Mouse (Mus musculus) lung, embryonic 15.5 days (tissue): ENCODE measurements around the gene Prmt3. TPM values are rescaled to one million over a fixed set of nuclear protein-coding genes. Genes with fewer than 3 reads are reported as not detected.

Experiments used
- ATAC-seq: fragments of 200-750 bp; cut with Nextera tagmentation; 2 replicates; pipeline ENCODE4 v1.8.0; 2017; ENCODE audit warnings: moderate number of reproducible peaks, borderline replicate concordance; ENCODE audit not compliant: low FRiP score, low TSS enrichment; ENCODE audit errors: extremely low read depth
- H3K27ac ChIP-seq: fragments of 300-500 bp; sonication (generic); 2 replicates; pipeline ENCODE4 v1.5.1; 2015; ENCODE audit warnings: moderate library complexity, mild to moderate bottlenecking, inconsistent platforms
- H3K27me3 ChIP-seq: fragments of 300-500 bp; sonication (generic); 2 replicates; pipeline ENCODE4 v1.6.1; 2015; ENCODE audit warnings: inconsistent platforms
- H3K36me3 ChIP-seq: fragments of 300-500 bp; sonication (generic); 2 replicates; pipeline ENCODE4 v1.6.1; 2015; ENCODE audit warnings: inconsistent platforms
- H3K4me1 ChIP-seq: fragments of 300-500 bp; sonication (generic); 2 replicates; pipeline ENCODE4 v1.6.1; 2015; ENCODE audit warnings: inconsistent platforms
- H3K4me2 ChIP-seq: fragments of 300-500 bp; sonication (generic); 2 replicates; pipeline ENCODE4 v1.6.1; 2015; ENCODE audit warnings: inconsistent platforms, mild to moderate bottlenecking, moderate library complexity
- H3K4me3 ChIP-seq: fragments of 300-500 bp; sonication (generic); 2 replicates; pipeline ENCODE4 v1.5.1; 2015; ENCODE audit warnings: mild to moderate bottlenecking, inconsistent platforms
- H3K9ac ChIP-seq: fragments of 300-500 bp; sonication (generic); 2 replicates; pipeline ENCODE4 v1.6.1; 2015; ENCODE audit warnings: inconsistent platforms
- H3K9me3 ChIP-seq: fragments of 300-500 bp; sonication (generic); 2 replicates; pipeline ENCODE4 v1.6.1; 2016; ENCODE audit warnings: inconsistent platforms
- WGBS: fragments of 180-500 bp; shearing (Covaris S2); methylation state at CpG from one replicate; pipeline ENCODE4 v1.1.7; 2015; 5-methylcytosine and 5-hydroxymethylcytosine counted together
- polyA plus RNA-seq: library from polyadenylated mRNA; unstranded; fragments of >200 nt; fragmentation: Nextera tagmentation; extraction: Ambion mirVana; gene quantifications from 2 replicates; pipeline ENCODE4 v1.2.1, GENCODE M21; 2015

Gene Prmt3
- polyA plus RNA-seq, 1 experiment from 2014 or later, result 55.1 TPM

- H3K4me3 ChIP-seq, result no peak overlapping the region
- no peak for ATAC-seq
- no peaks in the 10 kb centered on the region for H3K9me3 ChIP-seq
- H3K4me2 ChIP-seq, result no peak overlapping the region
- no peaks in the 10 kb centered on the region for H3K27me3 ChIP-seq
- H3K36me3 ChIP-seq, result no peaks in the 10 kb centered on the region; the same call in 1 of the 2 replicates
- 72% methylated on average over 3 of the region's 3 CpGs for WGBS
- H3K27ac ChIP-seq, result no peak overlapping the region
- no peaks in the 10 kb centered on the region for H3K4me1 ChIP-seq
- no peak overlapping the region for H3K9ac ChIP-seq
Measured at GRCm38 (mm10) chr7:49863753-49864152, 85.6 kb downstream of the Prmt3 start.

GRCm38 (mm10) chr7:49869656-49870055 lies 91.5 kb downstream of the Prmt3 start:
- no peak for ATAC-seq
- 65% methylated on average over 5 of the region's 5 CpGs for WGBS
- H3K9me3 ChIP-seq, result no peaks in the 10 kb centered on the region

DNA sequence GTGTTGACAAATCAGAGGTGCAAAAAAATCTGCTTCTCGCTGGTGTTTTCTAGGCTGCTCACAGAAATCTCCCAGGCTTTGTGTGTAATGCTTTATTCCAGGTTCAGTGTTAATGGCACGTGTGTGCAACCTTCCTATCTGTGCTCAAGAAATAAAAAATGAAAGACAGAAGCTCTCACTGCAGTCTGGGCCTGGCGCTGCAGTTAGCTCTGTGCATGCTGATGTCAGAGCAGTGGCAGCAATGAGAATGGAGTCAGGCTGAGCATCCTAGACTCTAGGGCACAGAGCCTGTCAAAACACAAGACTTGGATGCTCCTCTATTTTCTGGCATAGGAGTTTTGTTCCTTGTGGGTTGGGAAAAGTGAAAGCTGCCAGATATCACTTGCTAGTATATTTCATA lies 92.1 kb downstream of the Prmt3 start:
- Histone ChIP-seq H3K9ac (no peak overlapping the region), H3K27me3 (no peaks in the 10 kb centered on the region), H3K4me2 (no peak overlapping the region), H3K27ac (no peak overlapping the region), H3K4me1 (no peaks in the 10 kb centered on the region), H3K36me3 (no peaks in the 10 kb centered on the region), H3K9me3 (no peaks in the 10 kb centered on the region), H3K4me3 (no peak overlapping the region)
- 62% methylated on average over 3 of the region's 3 CpGs for WGBS
- ATAC-seq, result no peak

More at GRCm38 (mm10) chr7:49869656-49870055, 91.5 kb downstream of the Prmt3 start:
- no peaks in the 10 kb centered on the region for H3K36me3 ChIP-seq
- H3K9ac ChIP-seq, result no peak overlapping the region
- H3K4me3 ChIP-seq, result no peak overlapping the region
- no peaks in the 10 kb centered on the region for H3K4me1 ChIP-seq
- H3K27me3 ChIP-seq, result no peaks in the 10 kb centered on the region
- H3K27ac ChIP-seq, result no peak overlapping the region
- H3K4me2 ChIP-seq, result no peak overlapping the region

DNA sequence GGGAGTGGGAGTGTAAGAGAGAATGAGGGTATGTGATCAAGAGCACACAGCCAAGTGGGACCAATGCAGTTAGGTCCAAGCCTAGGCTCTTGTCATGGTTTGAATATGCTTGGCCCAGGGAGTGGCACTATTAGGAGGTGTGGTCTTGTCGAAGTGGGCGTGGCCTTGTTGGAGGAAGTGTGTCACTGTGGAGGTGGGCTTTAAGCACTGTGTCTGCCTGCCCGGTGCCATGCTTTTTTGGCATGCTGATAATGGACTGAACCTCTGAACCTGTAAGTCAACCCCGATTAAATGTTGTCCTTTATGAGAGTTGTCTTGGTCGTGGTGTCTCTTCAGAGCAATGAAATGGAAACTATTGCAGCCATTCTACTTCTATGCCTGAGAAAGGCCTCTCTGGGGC lies 99.2 kb downstream of the Prmt3 start:
- no peak for ATAC-seq
- 76% methylated on average over 5 of the region's 5 CpGs for WGBS
- Histone ChIP-seq H3K36me3 (no peaks in the 10 kb centered on the region), H3K4me3 (no peak overlapping the region), H3K27me3 (no peaks in the 10 kb centered on the region), H3K4me1 (0 out of 2 replicates have a peak, but pooled peaks cover 8% of the 10 kb centered on the region), H3K27ac (no peak overlapping the region), H3K9ac (no peak overlapping the region), H3K4me2 (no peak overlapping the region), H3K9me3 (no peaks in the 10 kb centered on the region)

GRCm38 (mm10) chr7:49879051-49879450 lies 100.9 kb downstream of the Prmt3 start:
- ATAC-seq, result no peak
- H3K4me1 ChIP-seq, result peaks cover 16% of the 10 kb centered on the region; the same call in 1 of the 2 replicates
- 85% methylated on average over 13 of the region's 13 CpGs for WGBS
- H3K4me3 ChIP-seq, result no peak overlapping the region
- no peak overlapping the region for H3K27ac ChIP-seq
- no peak overlapping the region for H3K9ac ChIP-seq
- no peak overlapping the region for H3K4me2 ChIP-seq
- no peaks in the 10 kb centered on the region for H3K9me3 ChIP-seq
- no peaks in the 10 kb centered on the region for H3K27me3 ChIP-seq
- H3K36me3 ChIP-seq, result no peaks in the 10 kb centered on the region

GRCm38 (mm10) chr7:49879998-49880707 lies 102.0 kb downstream of the Prmt3 start:
- Histone ChIP-seq H3K9ac (no peak overlapping the region), H3K4me1 (peaks cover 16% of the 10 kb centered on the region; the same call in 1 of the 2 replicates), H3K36me3 (no peaks in the 10 kb centered on the region), H3K27me3 (no peaks in the 10 kb centered on the region), H3K4me3 (no peak overlapping the region), H3K4me2 (no peak overlapping the region), H3K27ac (no peak overlapping the region), H3K9me3 (no peaks in the 10 kb centered on the region)
- ATAC-seq, result no peak
- 61% methylated on average over 8 of the region's 8 CpGs for WGBS

DNA sequence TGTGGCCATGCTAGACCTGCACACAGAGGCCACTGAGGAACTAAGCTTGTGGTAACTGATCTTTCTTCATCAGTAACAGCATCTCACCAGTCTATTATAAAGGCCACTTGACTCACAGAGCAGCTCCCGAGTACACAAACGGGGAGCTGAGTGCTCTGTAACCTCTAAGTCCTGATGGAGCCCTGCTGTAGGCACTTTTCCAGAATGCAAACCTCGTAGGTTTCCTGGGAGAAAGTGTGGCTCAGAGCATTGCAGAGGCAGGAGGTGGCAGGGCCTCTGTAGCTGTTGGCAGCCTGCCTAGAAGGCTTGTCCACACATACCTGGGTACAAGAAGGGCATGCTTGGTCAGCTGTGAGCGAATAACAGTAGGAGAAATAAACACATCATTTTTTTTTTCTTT lies 104.1 kb downstream of the Prmt3 start:
- 8% methylated on average over 4 of the region's 4 CpGs for WGBS
- no peaks in the 10 kb centered on the region for H3K9me3 ChIP-seq
- no peaks in the 10 kb centered on the region for H3K36me3 ChIP-seq
- peaks cover 16% of the 10 kb centered on the region; the same call in 1 of the 2 replicates for H3K4me1 ChIP-seq
- no peak overlapping the region for H3K4me3 ChIP-seq
- ATAC-seq, result peak; percentile 92
- peak overlapping the region; percentile 34; the same call in 1 of the 2 replicates for H3K4me2 ChIP-seq
- no peak overlapping the region for H3K9ac ChIP-seq
- H3K27me3 ChIP-seq, result no peaks in the 10 kb centered on the region
- peak overlapping the region; percentile 29; the same call in 1 of the 2 replicates for H3K27ac ChIP-seq

DNA sequence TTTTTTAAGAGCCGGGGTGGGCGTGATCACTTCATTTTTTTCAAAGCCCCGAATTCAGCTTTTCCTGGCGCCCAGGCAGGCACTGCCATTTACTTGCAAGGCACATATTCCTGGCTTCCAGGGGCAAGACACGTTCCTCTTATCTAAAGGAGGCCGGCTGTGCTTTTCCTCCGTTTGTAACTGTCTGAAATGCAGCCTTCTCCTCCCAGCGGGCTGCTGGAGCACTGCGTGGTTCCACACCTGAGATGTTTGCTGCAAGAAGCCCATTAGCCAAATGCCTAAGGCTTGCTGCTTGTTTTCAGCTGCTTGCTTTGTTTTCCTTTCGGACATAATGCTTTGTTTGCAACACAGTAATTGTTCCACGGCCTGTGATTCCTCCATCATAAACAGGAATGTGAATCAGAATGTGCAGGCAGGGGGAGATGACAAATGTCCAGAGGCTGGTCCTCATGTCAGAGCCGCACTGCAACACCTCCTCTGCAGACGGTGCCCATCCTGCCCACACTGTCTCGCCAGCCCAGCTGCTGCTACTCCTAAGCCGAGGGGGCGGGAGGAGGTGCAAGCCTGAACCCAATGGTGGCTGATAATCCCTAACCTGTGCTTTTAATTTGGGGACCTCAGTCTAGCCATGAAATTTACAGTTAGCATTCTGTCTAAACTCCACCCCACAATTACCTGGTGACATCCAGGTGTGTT lies 104.7 kb downstream of the Prmt3 start:
- no peaks in the 10 kb centered on the region for H3K9me3 ChIP-seq
- H3K27me3 ChIP-seq, result no peaks in the 10 kb centered on the region
- 7% methylated on average over 16 of the region's 16 CpGs for WGBS
- peak overlapping the region; percentile 55 for H3K27ac ChIP-seq
- no peak overlapping the region for H3K9ac ChIP-seq
- H3K4me3 ChIP-seq, result no peak overlapping the region
- peak; percentile 34; the same call in 1 of the 2 replicates for ATAC-seq
- peaks cover 16% of the 10 kb centered on the region; the same call in 1 of the 2 replicates for H3K4me1 ChIP-seq
- no peaks in the 10 kb centered on the region for H3K36me3 ChIP-seq
- peak overlapping the region; percentile 34 for H3K4me2 ChIP-seq

DNA sequence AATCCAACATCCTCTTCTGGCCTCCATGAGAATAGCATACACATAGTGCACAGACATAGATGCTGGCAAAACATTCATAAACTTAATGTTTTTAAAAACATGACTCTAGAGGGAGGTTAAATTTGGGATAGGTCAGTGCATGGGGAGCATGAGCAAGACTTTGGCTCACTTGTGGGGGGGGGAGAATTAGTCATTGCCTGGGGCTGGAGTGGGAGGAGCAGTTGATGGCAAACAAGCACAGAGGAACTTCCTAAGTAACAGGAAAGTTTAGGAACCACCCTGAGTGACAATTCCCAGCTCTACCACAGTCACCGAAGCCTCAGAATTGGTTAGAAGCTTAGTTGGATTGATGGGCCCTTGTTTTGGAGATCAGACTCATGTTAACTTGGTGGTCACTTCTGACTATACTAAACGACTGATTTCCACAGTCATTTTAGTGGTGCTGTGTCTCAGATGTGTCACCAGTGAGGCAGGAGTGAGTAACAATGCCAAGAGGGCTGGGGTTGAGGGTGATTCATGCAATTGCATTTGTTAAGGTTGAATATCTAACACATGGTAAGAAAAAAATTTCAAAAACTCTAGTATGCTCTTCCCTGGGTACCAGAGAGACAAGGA lies 109.7 kb downstream of the Prmt3 start:
- Histone ChIP-seq H3K4me3 (no peak overlapping the region), H3K4me2 (no peak overlapping the region)
- 71% methylated on average over 2 of the region's 2 CpGs for WGBS

DNA sequence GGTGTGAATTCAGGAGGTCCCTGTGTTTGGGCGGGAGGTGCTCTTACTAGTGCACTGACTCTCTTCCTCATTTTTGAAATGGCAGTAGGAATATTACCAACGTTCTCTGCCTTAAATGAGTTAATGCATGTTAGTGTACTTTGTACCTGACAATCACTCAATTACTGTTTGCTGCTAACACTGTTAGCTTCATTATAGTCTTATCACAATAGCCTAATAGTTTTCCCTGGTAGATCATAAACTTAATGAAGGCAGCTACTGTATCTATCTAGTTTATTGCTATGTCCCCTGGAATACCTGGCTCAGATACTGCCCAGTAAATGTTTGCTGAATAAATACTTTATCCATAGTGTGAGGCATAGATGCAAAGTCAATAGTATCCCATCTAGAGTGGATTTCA lies 116.6 kb downstream of the Prmt3 start:
- no peak for ATAC-seq
- H3K9ac ChIP-seq, result no peak overlapping the region
- 71% methylated on average over 2 of the region's 2 CpGs for WGBS
- no peak overlapping the region for H3K4me2 ChIP-seq
- no peak overlapping the region for H3K27ac ChIP-seq
- no peaks in the 10 kb centered on the region for H3K4me1 ChIP-seq
- H3K9me3 ChIP-seq, result no peaks in the 10 kb centered on the region
- H3K36me3 ChIP-seq, result no peaks in the 10 kb centered on the region
- no peaks in the 10 kb centered on the region for H3K27me3 ChIP-seq
- no peak overlapping the region for H3K4me3 ChIP-seq

More for the DNA sequence above, 109.7 kb downstream of the Prmt3 start:
- Histone ChIP-seq H3K36me3 (no peaks in the 10 kb centered on the region), H3K9ac (no peak overlapping the region), H3K27me3 (no peaks in the 10 kb centered on the region), H3K9me3 (no peaks in the 10 kb centered on the region), H3K4me1 (peaks cover 3% of the 10 kb centered on the region; the same call in 1 of the 2 replicates), H3K27ac (no peak overlapping the region)
- no peak for ATAC-seq

DNA sequence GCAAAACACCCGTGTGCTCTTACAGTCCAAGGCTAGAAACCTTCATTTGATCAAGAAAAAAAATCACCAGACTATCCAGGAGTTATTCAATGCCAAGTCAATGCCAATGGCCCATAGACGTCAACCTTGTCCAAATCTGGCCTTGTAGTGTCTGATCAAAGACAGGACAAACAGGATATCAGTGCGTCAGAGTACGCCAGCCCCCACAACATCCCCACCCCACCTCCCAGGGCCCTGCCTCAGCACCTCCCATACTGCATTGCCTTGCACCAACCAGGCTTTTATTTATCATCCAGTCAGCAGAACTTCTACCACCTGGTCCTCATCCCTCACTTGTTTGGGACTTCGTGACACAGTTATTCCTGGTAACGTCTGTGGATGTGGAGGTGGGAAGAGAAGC lies 117.2 kb downstream of the Prmt3 start:
- Histone ChIP-seq H3K4me3 (no peak overlapping the region), H3K4me2 (no peak overlapping the region), H3K9me3 (no peaks in the 10 kb centered on the region), H3K36me3 (no peaks in the 10 kb centered on the region), H3K27ac (no peak overlapping the region), H3K9ac (no peak overlapping the region), H3K4me1 (no peaks in the 10 kb centered on the region), H3K27me3 (no peaks in the 10 kb centered on the region)
- no peak for ATAC-seq
- 61% methylated on average over 6 of the region's 6 CpGs for WGBS
